Mouse (Mus musculus): ENCODE results near the gene Nebl. TPM values are rescaled to one million over a fixed set of nuclear protein-coding genes. Genes with fewer than 3 reads are reported as not detected.

Gene Nebl
- polyA plus RNA-seq, 1 experiment from 2014 or later: 13.8 TPM

- peak overlapping the region; percentile 47 for H3K27ac ChIP-seq (ENCODE audit: low read length)
- H3K27me3 ChIP-seq (ENCODE audit: control insufficient read depth, insufficient read depth, low read depth, low read length): no peaks in the 10 kb centered on the region
- 8% methylated on average over 4 of the region's 4 CpGs for WGBS
- H3K4me3 ChIP-seq (ENCODE audit: low read depth, low read length): no peak overlapping the region
- peaks cover 12% of the 10 kb centered on the region for H3K4me1 ChIP-seq (ENCODE audit: control insufficient read depth, insufficient read depth, low read length)
- no peak overlapping the region for H3K9ac ChIP-seq (ENCODE audit: low read depth, low read length)
- H3K9me3 ChIP-seq (replicated peaks; ENCODE audit: control insufficient read depth, low read length, poor library complexity, severe bottlenecking): no peaks in the 10 kb centered on the region
- H3K36me3 ChIP-seq (ENCODE audit: control insufficient read depth, insufficient read depth, low read length): no peaks in the 10 kb centered on the region
- H3K4me2 ChIP-seq (ENCODE audit: low read length): peak overlapping the region; percentile 24; the same call in 1 of the 2 replicates
- ATAC-seq: peak; percentile 80
Observed at GRCm38 (mm10) chr2:17558889-17559742, 172.1 kb downstream of the Nebl start.

GRCm38 (mm10) chr2:17549895-17550558, 181.2 kb downstream of the Nebl start:
- 18% methylated on average over 4 of the region's 4 CpGs for WGBS
- Histone ChIP-seq H3K4me3 (ENCODE audit: low read depth, low read length) (no peak overlapping the region), H3K4me2 (ENCODE audit: low read length) (no peak overlapping the region), H3K9ac (ENCODE audit: low read depth, low read length) (no peak overlapping the region), H3K27ac (ENCODE audit: low read length) (no peak overlapping the region), H3K27me3 (ENCODE audit: control insufficient read depth, insufficient read depth, low read depth, low read length) (no peaks in the 10 kb centered on the region), H3K36me3 (ENCODE audit: control insufficient read depth, insufficient read depth, low read length) (no peaks in the 10 kb centered on the region), H3K9me3 (replicated peaks; ENCODE audit: control insufficient read depth, low read length, poor library complexity, severe bottlenecking) (no peaks in the 10 kb centered on the region), H3K4me1 (ENCODE audit: control insufficient read depth, insufficient read depth, low read length) (no peaks in the 10 kb centered on the region)
- ATAC-seq: no peak

- Histone ChIP-seq H3K4me3 (ENCODE audit: low read depth, low read length) (no peak overlapping the region), H3K9me3 (replicated peaks; ENCODE audit: control insufficient read depth, low read length, poor library complexity, severe bottlenecking) (no peaks in the 10 kb centered on the region), H3K36me3 (ENCODE audit: control insufficient read depth, insufficient read depth, low read length) (no peaks in the 10 kb centered on the region), H3K4me1 (ENCODE audit: control insufficient read depth, insufficient read depth, low read length) (no peaks in the 10 kb centered on the region), H3K27ac (ENCODE audit: low read length) (no peak overlapping the region), H3K27me3 (ENCODE audit: control insufficient read depth, insufficient read depth, low read depth, low read length) (no peaks in the 10 kb centered on the region), H3K9ac (ENCODE audit: low read depth, low read length) (no peak overlapping the region), H3K4me2 (ENCODE audit: low read length) (no peak overlapping the region)
- peak; percentile 45; the same call in 1 of the 2 replicates for ATAC-seq
- WGBS: 57% methylated on average over 3 of the region's 3 CpGs
Observed at GRCm38 (mm10) chr2:17546354-17546948, 184.8 kb downstream of the Nebl start.

GRCm38 (mm10) chr2:17539737-17540136, 191.5 kb downstream of the Nebl start:
- 65% methylated on average over 10 of the region's 10 CpGs for WGBS
- ATAC-seq: peak; percentile 25; the same call in 1 of the 2 replicates
- Histone ChIP-seq H3K4me2 (ENCODE audit: low read length) (no peak overlapping the region), H3K9ac (ENCODE audit: low read depth, low read length) (no peak overlapping the region), H3K27ac (ENCODE audit: low read length) (no peak overlapping the region), H3K36me3 (ENCODE audit: control insufficient read depth, insufficient read depth, low read length) (no peaks in the 10 kb centered on the region), H3K9me3 (replicated peaks; ENCODE audit: control insufficient read depth, low read length, poor library complexity, severe bottlenecking) (no peaks in the 10 kb centered on the region), H3K4me3 (ENCODE audit: low read depth, low read length) (no peak overlapping the region), H3K27me3 (ENCODE audit: control insufficient read depth, insufficient read depth, low read depth, low read length) (no peaks in the 10 kb centered on the region), H3K4me1 (ENCODE audit: control insufficient read depth, insufficient read depth, low read length) (no peaks in the 10 kb centered on the region)

GRCm38 (mm10) chr2:17538493-17538892, 192.8 kb downstream of the Nebl start:
- WGBS: 90% methylated on average over 4 of the region's 4 CpGs
- H3K27me3 ChIP-seq (ENCODE audit: control insufficient read depth, insufficient read depth, low read depth, low read length): no peaks in the 10 kb centered on the region
- no peak for ATAC-seq

GRCm38 (mm10) chr2:17531355-17532105, 199.7 kb downstream of the Nebl start:
- Histone ChIP-seq H3K27me3 (ENCODE audit: control insufficient read depth, insufficient read depth, low read depth, low read length) (no peaks in the 10 kb centered on the region), H3K9ac (ENCODE audit: low read depth, low read length) (no peak overlapping the region), H3K36me3 (ENCODE audit: control insufficient read depth, insufficient read depth, low read length) (no peaks in the 10 kb centered on the region), H3K4me3 (ENCODE audit: low read depth, low read length) (no peak overlapping the region), H3K4me1 (ENCODE audit: control insufficient read depth, insufficient read depth, low read length) (no peaks in the 10 kb centered on the region), H3K4me2 (ENCODE audit: low read length) (no peak overlapping the region), H3K27ac (ENCODE audit: low read length) (no peak overlapping the region), H3K9me3 (replicated peaks; ENCODE audit: control insufficient read depth, low read length, poor library complexity, severe bottlenecking) (no peaks in the 10 kb centered on the region)
- no peak for ATAC-seq
- 91% methylated on average over 12 of the region's 12 CpGs for WGBS

More at GRCm38 (mm10) chr2:17538493-17538892, 192.8 kb downstream of the Nebl start:
- Histone ChIP-seq H3K27ac (ENCODE audit: low read length) (no peak overlapping the region), H3K4me1 (ENCODE audit: control insufficient read depth, insufficient read depth, low read length) (no peaks in the 10 kb centered on the region), H3K4me2 (ENCODE audit: low read length) (no peak overlapping the region), H3K9me3 (replicated peaks; ENCODE audit: control insufficient read depth, low read length, poor library complexity, severe bottlenecking) (no peaks in the 10 kb centered on the region), H3K9ac (ENCODE audit: low read depth, low read length) (no peak overlapping the region), H3K36me3 (ENCODE audit: control insufficient read depth, insufficient read depth, low read length) (no peaks in the 10 kb centered on the region), H3K4me3 (ENCODE audit: low read depth, low read length) (no peak overlapping the region)

GRCm38 (mm10) chr2:17525739-17526526, 205.3 kb downstream of the Nebl start:
- 85% methylated on average over 5 of the region's 5 CpGs for WGBS
- H3K9me3 ChIP-seq (replicated peaks; ENCODE audit: control insufficient read depth, low read length, poor library complexity, severe bottlenecking): no peaks in the 10 kb centered on the region
- no peak for ATAC-seq

GRCm38 (mm10) chr2:17525211-17525610, 206.1 kb downstream of the Nebl start:
- Histone ChIP-seq H3K27me3 (ENCODE audit: control insufficient read depth, insufficient read depth, low read depth, low read length) (no peaks in the 10 kb centered on the region), H3K9ac (ENCODE audit: low read depth, low read length) (no peak overlapping the region), H3K4me1 (ENCODE audit: control insufficient read depth, insufficient read depth, low read length) (peaks cover 17% of the 10 kb centered on the region), H3K4me2 (ENCODE audit: low read length) (no peak overlapping the region), H3K27ac (ENCODE audit: low read length) (no peak overlapping the region; the same call in 1 of the 2 replicates), H3K4me3 (ENCODE audit: low read depth, low read length) (no peak overlapping the region), H3K9me3 (replicated peaks; ENCODE audit: control insufficient read depth, low read length, poor library complexity, severe bottlenecking) (no peaks in the 10 kb centered on the region), H3K36me3 (ENCODE audit: control insufficient read depth, insufficient read depth, low read length) (no peaks in the 10 kb centered on the region)
- peak; percentile 62 for ATAC-seq
- WGBS: 41% methylated on average over 4 of the region's 4 CpGs

More at GRCm38 (mm10) chr2:17525739-17526526, 205.3 kb downstream of the Nebl start:
- Histone ChIP-seq H3K9ac (ENCODE audit: low read depth, low read length) (no peak overlapping the region), H3K4me3 (ENCODE audit: low read depth, low read length) (no peak overlapping the region), H3K27me3 (ENCODE audit: control insufficient read depth, insufficient read depth, low read depth, low read length) (no peaks in the 10 kb centered on the region), H3K36me3 (ENCODE audit: control insufficient read depth, insufficient read depth, low read length) (no peaks in the 10 kb centered on the region), H3K4me1 (ENCODE audit: control insufficient read depth, insufficient read depth, low read length) (peaks cover 17% of the 10 kb centered on the region), H3K27ac (ENCODE audit: low read length) (peak overlapping the region; percentile 8; the same call in 1 of the 2 replicates), H3K4me2 (ENCODE audit: low read length) (no peak overlapping the region)
